Mouse (Mus musculus) midbrain, embryonic 13.5 days (tissue): ENCODE measurements around the gene Ppp3r2. TPM values are rescaled to one million over a fixed set of nuclear protein-coding genes. Genes with fewer than 3 reads are reported as not detected.
A peak's percentile ranks its signal among the peaks of the same experiment; 100 is the strongest.

Experiments
- ATAC-seq: fragments of 200-750 bp; cut with Nextera tagmentation; 2 replicates; pipeline ENCODE4 v1.8.0; 2017; ENCODE audit warnings: mild to moderate bottlenecking, moderate TSS enrichment, moderate library complexity
- H3K27ac ChIP-seq: fragments of 300-500 bp; sonication (generic); 2 replicates; pipeline ENCODE4 v1.5.1; 2015; ENCODE audit warnings: inconsistent platforms, mild to moderate bottlenecking, moderate library complexity
- H3K27me3 ChIP-seq: fragments of 300-500 bp; sonication (generic); 2 replicates; pipeline ENCODE4 v1.6.1; 2015; ENCODE audit warnings: mild to moderate bottlenecking, inconsistent platforms
- H3K36me3 ChIP-seq: fragments of 300-500 bp; sonication (generic); 2 replicates; pipeline ENCODE4 v1.6.1; 2015; ENCODE audit warnings: mild to moderate bottlenecking, inconsistent platforms
- H3K4me1 ChIP-seq: fragments of 300-500 bp; sonication (generic); replicated peaks from 2 replicates; pipeline ENCODE4 v1.6.1; 2015; ENCODE audit warnings: inconsistent platforms
- H3K4me2 ChIP-seq: fragments of 300-500 bp; sonication (generic); replicated peaks from 2 replicates; pipeline ENCODE4 v1.6.1; 2015; ENCODE audit warnings: moderate library complexity, mild to moderate bottlenecking, inconsistent platforms
- H3K4me3 ChIP-seq: fragments of 300-500 bp; sonication (generic); replicated peaks from 2 replicates; pipeline ENCODE4 v1.5.1; 2015; ENCODE audit warnings: mild to moderate bottlenecking, inconsistent platforms
- H3K9ac ChIP-seq: fragments of 300-500 bp; sonication (generic); replicated peaks from 2 replicates; pipeline ENCODE4 v1.6.1; 2015; ENCODE audit warnings: mild to moderate bottlenecking, inconsistent platforms
- H3K9me3 ChIP-seq: fragments of 300-500 bp; sonication (generic); 2 replicates; pipeline ENCODE4 v1.6.1; 2016; ENCODE audit warnings: mild to moderate bottlenecking, inconsistent platforms
- WGBS: fragments of 180-500 bp; shearing (Covaris S2); methylation state at CpG from one replicate; pipeline ENCODE4 v1.1.7; 2015; 5-methylcytosine and 5-hydroxymethylcytosine counted together
- polyA plus RNA-seq: library from polyadenylated mRNA; unstranded; fragments of >200 nt; fragmentation: Nextera tagmentation; extraction: Ambion mirVana; gene quantifications from 2 replicates; pipeline ENCODE4 v1.2.1, GENCODE M21; 2015

Ppp3r2 gene
- polyA plus RNA-seq = 0.11 and 0.31 TPM in 2 replicates

DNA sequence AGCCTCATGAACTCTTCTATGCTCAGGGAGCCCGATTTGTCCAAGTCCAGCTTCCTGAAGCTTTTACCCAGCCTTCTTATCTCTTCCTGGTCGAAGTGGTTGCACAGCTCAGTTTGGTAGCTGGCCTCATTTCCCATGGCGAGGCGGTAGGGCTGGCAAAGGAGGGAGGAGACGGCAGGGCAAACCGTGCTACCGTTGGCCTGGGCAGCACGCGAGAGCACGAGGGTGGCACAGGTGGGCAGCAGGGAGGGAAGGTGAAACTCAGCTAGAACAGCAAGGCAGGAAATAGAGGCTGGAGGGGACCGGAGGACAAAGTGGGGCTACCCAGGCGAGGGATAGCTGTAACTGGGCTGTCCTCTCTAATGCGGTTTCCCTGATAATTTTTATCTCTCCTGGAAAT is at the start of gene Ppp3r2:
Gene Ppp3r2 (minus strand): TSS at position 213 of the 400 bp plus-strand sequence.
- H3K4me2 ChIP-seq = no peak within 1 kb of the TSS
- H3K27me3 ChIP-seq = no peaks in the 10 kb centered on the region
- 90% methylated on average over 13 of the region's 13 CpGs for WGBS
- H3K27ac ChIP-seq = no peak within 1 kb of the TSS
- no peak within 1 kb of the TSS for H3K9ac ChIP-seq
- H3K4me1 ChIP-seq = no peaks in the 10 kb centered on the region
- ATAC-seq = no peak
- no peak within 1 kb of the TSS for H3K4me3 ChIP-seq
- no peaks in the 10 kb centered on the region for H3K36me3 ChIP-seq
- H3K9me3 ChIP-seq = no peaks in the 10 kb centered on the region

DNA sequence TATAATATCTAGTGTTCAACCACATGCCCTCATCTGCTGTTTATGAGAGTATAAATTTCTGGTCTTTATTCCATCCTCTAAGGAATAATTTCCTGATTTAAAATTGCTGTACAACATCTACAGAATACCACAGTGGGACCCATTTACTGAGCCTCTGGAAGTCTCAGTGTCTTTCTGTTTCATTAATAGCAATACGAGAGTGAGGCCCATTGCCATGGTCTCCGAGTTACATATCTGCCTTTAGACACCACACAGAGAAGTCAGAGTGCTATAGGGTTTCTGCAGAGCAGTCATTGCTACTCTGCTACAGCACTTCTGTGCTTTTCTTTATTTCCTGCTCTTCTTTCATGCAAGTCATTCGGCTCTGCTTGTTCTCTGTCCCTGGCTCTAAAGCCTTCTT is 47.5 kb upstream of the Ppp3r2 start:
- no peak overlapping the region for H3K9ac ChIP-seq
- H3K4me3 ChIP-seq = no peak overlapping the region
- no peak for ATAC-seq
- H3K27ac ChIP-seq = no peak overlapping the region
- H3K27me3 ChIP-seq = no peaks in the 10 kb centered on the region
- H3K36me3 ChIP-seq = no peaks in the 10 kb centered on the region
- H3K9me3 ChIP-seq = no peaks in the 10 kb centered on the region
- H3K4me1 ChIP-seq = no peaks in the 10 kb centered on the region
- H3K4me2 ChIP-seq = no peak overlapping the region
- 28% methylated on average over 3 of the region's 3 CpGs for WGBS

DNA sequence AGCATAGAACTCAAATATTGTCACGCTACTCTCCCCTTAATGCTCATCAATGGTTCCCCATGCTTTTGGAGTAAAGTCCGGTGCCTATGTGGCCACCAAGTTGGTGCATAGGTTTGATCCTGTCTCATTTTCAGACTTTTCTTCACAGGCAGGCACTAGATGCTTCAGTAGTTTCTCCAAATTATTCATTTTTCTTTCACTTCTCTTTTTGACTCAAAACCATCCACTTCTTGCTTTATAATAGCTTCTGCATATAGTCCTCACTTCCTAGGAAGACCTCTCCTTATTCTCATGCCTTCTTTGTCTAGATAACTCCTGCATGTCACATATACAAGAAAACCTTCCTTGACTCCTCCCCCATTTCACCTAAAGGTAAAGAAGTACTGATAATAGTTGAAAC is 42.1 kb upstream of the Ppp3r2 start:
- Histone ChIP-seq H3K4me1 (no peaks in the 10 kb centered on the region), H3K36me3 (no peaks in the 10 kb centered on the region), H3K9me3 (no peaks in the 10 kb centered on the region), H3K9ac (no peak overlapping the region), H3K4me3 (no peak overlapping the region), H3K27me3 (no peaks in the 10 kb centered on the region), H3K27ac (no peak overlapping the region), H3K4me2 (no peak overlapping the region)
- 96% methylated on average over 2 of the region's 2 CpGs for WGBS
- ATAC-seq = no peak

DNA sequence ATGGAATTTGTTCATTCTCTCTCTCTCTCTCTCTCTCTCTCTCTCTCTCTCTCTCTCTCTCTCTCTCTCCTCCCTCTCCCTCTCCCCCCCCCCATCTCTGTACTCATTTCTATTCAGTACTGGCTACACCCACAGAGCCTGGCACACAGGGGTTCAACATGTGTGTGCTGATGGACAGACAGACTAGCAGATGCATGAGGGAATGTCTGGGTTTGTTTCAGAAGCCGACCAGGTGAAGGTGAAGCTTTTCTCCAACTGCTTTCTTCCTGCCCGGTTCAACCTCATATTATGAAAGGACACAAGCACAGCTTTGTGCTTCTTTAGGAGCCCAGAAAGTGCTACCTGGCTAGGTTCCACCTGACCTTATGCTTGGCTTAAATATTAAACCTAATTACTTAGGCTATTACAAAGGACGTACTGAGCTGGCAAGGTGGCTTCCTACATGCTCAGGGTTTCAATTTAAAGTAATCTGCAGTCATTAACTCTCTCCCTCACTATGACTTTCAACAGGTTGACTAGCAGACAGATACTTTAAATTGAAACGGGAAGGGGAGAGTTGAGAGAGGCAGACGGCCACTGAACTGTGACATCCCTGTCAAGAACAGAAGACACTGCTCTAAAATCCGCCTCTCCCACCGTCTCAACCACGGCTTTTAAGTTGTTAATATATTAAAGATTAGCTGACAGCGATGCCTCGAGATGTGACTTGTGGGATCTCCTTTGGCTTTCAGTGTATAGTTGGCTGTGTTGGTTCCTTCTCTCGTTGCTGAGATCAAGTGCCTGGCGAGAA is 9.8 kb upstream of the Ppp3r2 start:
- Histone ChIP-seq H3K36me3 (no peaks in the 10 kb centered on the region), H3K4me3 (no peak overlapping the region), H3K4me1 (peaks cover 9% of the 10 kb centered on the region; the same call in 1 of the 2 replicates), H3K27me3 (no peaks in the 10 kb centered on the region), H3K9ac (no peak overlapping the region), H3K9me3 (no peaks in the 10 kb centered on the region), H3K4me2 (no peak overlapping the region), H3K27ac (no peak overlapping the region)
- ATAC-seq = no peak
- WGBS = 55% methylated on average over 12 of the region's 12 CpGs

DNA sequence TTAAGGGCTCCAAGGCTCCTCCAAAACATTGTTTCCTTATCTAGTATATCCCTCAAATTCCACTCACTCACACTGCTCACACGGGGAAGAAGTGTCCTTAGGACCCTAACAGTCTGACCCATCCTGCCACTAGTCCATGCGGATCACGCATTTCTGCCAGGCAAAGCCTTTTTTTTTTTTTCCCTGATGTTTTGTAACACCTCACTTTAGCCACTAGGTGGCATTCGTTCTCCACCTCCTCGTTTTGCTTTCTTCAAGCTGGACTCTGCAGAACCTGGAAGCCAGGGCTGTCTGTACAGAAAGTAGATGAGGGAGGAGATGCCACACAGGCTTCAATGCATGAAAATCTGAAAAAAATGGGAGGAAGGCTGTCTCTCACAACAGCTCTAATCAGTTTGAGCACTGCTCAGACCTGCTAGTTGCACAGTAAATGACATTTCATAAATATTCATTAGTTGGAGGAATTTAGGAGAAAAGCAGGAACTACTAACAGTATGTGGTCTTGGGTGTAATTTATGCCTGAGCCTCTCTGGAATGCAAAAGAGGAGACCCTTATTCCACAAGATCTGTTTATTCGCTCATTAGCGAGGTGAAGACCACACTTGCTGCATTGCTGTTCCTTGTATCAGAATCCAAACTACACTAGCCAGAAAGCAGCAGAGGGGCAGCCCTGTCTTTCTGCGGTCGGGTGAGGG is 6.9 kb upstream of the Ppp3r2 start:
- H3K4me3 ChIP-seq = no peak overlapping the region
- H3K36me3 ChIP-seq = no peaks in the 10 kb centered on the region
- H3K9ac ChIP-seq = no peak overlapping the region
- H3K4me2 ChIP-seq = no peak overlapping the region
- WGBS = 11% methylated on average over 9 of the region's 9 CpGs
- no peaks in the 10 kb centered on the region for H3K27me3 ChIP-seq
- peaks cover 9% of the 10 kb centered on the region; the same call in 1 of the 2 replicates for H3K4me1 ChIP-seq
- H3K9me3 ChIP-seq = no peaks in the 10 kb centered on the region
- no peak overlapping the region for H3K27ac ChIP-seq
- ATAC-seq = peak; percentile 94

DNA sequence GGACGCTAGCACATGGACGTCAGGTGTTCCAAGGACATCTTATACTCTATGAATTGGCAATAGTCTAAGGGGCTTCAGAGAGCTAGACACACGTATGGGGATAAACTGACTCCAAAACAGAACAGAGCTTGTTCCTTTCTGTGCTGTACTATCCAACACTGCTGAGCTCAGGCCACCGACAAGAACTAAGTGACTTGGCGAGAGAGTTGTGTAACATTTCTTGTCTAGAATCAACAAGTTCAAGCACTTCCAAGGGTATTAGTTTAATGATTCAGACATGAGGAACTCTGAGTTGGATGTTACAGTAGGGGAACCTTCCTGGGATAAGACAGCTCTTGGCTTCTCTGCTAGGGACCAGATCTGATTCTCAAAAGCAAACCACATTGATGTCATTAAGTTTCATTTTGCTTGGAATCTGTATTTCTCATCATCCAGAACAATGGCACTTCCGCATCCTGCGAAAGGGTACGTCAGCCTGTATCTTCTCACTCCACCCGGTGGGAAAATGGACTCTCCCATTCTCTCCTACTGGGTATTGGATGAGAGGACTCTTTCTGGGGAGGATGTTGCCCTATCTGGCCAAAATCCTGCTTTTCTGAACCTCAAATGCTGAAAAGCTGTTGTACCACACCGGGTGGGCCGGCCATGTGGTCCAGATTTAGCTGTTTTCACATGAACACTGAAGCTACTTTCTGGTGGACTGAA is 1.5 kb downstream of the Ppp3r2 start:
- ATAC-seq = no peak
- no peaks in the 10 kb centered on the region for H3K4me1 ChIP-seq

DNA sequence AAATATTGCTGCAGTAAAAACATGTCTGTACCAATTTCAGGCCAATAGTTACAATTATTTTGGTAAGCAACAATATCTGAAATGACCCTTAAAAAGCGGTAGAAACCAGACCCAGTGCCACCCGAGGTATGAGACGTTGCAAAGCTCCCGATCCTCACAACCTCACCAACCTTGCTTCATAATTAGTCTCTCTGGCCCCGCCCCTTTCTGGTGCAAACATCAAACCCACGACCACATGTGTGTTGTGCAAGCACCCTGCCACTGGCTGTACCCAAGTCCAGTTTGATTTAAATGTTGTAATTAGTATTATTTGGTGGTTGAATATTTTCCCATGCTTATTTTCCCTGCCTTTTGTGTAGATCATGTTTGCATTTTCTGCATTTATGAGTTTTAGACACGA is 5.0 kb downstream of the Ppp3r2 start:
- WGBS = 86% methylated on average over 7 of the region's 7 CpGs

More for the DNA sequence above, 1.5 kb downstream of the Ppp3r2 start:
- Histone ChIP-seq H3K4me2 (no peak overlapping the region), H3K27ac (no peak overlapping the region), H3K9ac (no peak overlapping the region), H3K4me3 (no peak overlapping the region), H3K36me3 (no peaks in the 10 kb centered on the region), H3K27me3 (no peaks in the 10 kb centered on the region), H3K9me3 (no peaks in the 10 kb centered on the region)
- WGBS = 92% methylated on average over 11 of the region's 11 CpGs

DNA sequence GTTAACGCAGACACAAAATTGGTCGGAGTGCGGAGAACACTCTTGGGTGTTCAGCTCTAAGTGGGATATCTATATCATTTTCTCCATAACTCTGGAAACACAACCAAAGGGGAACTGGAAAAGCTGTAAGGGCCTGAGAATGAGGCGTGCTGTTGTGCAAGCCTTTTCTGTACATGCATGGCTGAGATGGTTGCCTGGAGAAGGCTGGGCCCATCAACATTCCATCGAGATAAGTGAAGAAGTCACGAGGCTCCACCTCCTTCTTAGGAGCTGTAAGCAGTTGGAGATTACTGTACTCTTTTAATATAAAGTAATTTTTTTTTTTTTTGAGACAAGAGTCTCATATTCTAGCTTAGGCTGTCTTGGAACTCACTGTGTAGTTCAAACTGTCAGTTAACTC is 5.8 kb downstream of the Ppp3r2 start:
- Histone ChIP-seq H3K4me3 (no peak overlapping the region), H3K4me1 (no peaks in the 10 kb centered on the region), H3K36me3 (no peaks in the 10 kb centered on the region), H3K27me3 (no peaks in the 10 kb centered on the region), H3K9me3 (no peaks in the 10 kb centered on the region), H3K27ac (no peak overlapping the region), H3K9ac (no peak overlapping the region), H3K4me2 (no peak overlapping the region)
- no peak for ATAC-seq
- WGBS = 92% methylated on average over 6 of the region's 6 CpGs

More for the DNA sequence above, 5.0 kb downstream of the Ppp3r2 start:
- H3K27ac ChIP-seq = no peak overlapping the region
- H3K4me2 ChIP-seq = no peak overlapping the region
- no peaks in the 10 kb centered on the region for H3K27me3 ChIP-seq
- H3K9me3 ChIP-seq = no peaks in the 10 kb centered on the region
- no peak overlapping the region for H3K9ac ChIP-seq
- H3K4me3 ChIP-seq = no peak overlapping the region
- ATAC-seq = no peak
- H3K36me3 ChIP-seq = no peaks in the 10 kb centered on the region
- H3K4me1 ChIP-seq = no peaks in the 10 kb centered on the region

DNA sequence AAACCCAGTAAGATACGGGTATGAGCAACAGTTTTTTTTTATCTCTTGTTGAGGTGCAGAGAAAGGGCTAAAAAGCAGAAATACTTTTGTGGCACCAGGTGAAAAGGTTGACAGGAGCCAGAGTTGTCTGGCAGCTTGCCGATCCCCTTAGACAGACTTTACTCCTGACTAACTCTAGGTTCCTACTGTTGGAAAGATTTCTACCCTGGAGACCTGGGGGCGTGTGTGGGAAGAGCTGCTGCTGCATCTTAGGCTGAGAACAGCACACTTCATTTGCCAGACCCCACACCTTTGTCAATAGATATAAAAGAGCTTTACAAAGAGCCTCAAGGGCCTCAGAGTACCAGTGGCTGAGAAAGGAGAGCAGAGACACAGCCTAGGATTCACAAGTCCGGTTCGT is 17.0 kb downstream of the Ppp3r2 start:
- ATAC-seq = no peak

DNA sequence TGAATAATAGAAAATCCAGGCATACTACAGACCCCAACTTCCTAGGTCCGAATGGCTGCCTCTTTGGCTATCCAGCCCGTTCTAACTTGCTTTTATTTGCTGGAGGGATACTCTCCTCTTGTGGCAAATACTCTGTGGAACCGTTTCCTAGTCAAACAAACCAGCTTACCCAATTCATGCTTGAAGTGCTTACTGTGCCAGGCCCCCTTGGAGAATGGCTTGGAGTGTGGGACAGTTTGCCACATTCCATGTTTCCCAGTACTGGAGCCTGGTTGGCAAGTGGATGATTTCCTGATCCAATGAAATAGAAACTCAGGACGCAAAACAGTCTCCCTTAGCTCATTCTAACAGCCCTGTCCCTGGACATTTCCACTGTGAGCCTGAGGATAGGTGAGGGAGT is 19.6 kb downstream of the Ppp3r2 start:
- peaks cover 55% of the 10 kb centered on the region for H3K36me3 ChIP-seq
- no peaks in the 10 kb centered on the region for H3K4me1 ChIP-seq

More for the DNA sequence above, 17.0 kb downstream of the Ppp3r2 start:
- no peaks in the 10 kb centered on the region for H3K27me3 ChIP-seq
- no peak overlapping the region for H3K9ac ChIP-seq
- H3K9me3 ChIP-seq = no peaks in the 10 kb centered on the region
- no peak overlapping the region for H3K4me2 ChIP-seq
- no peaks in the 10 kb centered on the region for H3K4me1 ChIP-seq
- WGBS = 87% methylated on average over 5 of the region's 5 CpGs
- no peak overlapping the region for H3K27ac ChIP-seq
- no peak overlapping the region for H3K4me3 ChIP-seq
- peaks cover 35% of the 10 kb centered on the region for H3K36me3 ChIP-seq

DNA sequence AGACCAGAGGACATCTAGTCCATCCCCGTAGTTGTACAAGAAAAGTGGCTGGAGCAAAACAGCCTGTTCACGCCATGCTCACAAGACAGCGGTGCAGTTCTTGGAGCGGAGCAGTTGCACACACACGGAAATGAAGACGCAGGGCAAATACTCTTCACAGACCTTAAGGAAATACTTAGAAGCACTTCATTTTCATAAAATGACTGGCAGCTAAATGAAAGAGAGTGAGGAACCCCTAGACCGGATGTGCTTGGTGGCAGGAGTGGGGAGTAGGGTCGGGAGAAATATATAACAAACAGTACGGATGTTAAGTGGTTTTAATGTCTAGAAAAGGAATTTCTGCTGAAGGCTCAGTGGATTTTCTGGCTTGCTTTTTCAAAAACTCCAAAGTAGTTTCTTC is 20.2 kb downstream of the Ppp3r2 start:
- H3K36me3 ChIP-seq = peaks cover 56% of the 10 kb centered on the region
- H3K9me3 ChIP-seq = no peaks in the 10 kb centered on the region
- H3K27me3 ChIP-seq = no peaks in the 10 kb centered on the region
- no peak overlapping the region for H3K27ac ChIP-seq
- no peak for ATAC-seq
- H3K9ac ChIP-seq = no peak overlapping the region
- H3K4me1 ChIP-seq = no peaks in the 10 kb centered on the region
- H3K4me3 ChIP-seq = no peak overlapping the region
- WGBS = 96% methylated on average over 9 of the region's 9 CpGs
- H3K4me2 ChIP-seq = no peak overlapping the region

More for the DNA sequence above, 19.6 kb downstream of the Ppp3r2 start:
- no peak for ATAC-seq
- no peak overlapping the region for H3K27ac ChIP-seq
- H3K9me3 ChIP-seq = no peaks in the 10 kb centered on the region
- no peaks in the 10 kb centered on the region for H3K27me3 ChIP-seq
- no peak overlapping the region for H3K4me3 ChIP-seq
- WGBS = 91% methylated on average over 4 of the region's 4 CpGs
- H3K9ac ChIP-seq = no peak overlapping the region
- H3K4me2 ChIP-seq = no peak overlapping the region

DNA sequence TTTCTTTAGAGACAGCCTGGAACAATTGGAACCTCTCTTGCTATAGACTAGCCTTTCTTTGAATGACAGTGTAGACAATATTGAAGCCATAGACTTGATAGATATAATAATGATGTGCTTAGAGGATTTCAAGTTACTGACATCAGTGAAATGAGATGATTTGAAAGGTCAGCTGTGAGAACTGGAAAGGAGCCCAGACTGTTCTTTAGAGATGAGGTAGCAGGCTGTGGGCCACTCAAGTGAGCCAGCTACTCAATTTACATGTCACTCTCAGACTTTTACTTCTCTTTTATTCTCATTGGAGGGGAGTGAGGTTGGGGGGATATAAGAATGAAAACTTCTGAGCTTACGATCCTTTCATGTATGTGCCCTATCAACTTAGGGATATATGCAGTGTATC is 22.4 kb downstream of the Ppp3r2 start:
- no peak overlapping the region for H3K9ac ChIP-seq
- WGBS = 96% methylated on average over 1 of the region's 1 CpGs
- no peak overlapping the region for H3K4me2 ChIP-seq
- no peaks in the 10 kb centered on the region for H3K4me1 ChIP-seq
- H3K9me3 ChIP-seq = no peaks in the 10 kb centered on the region
- H3K36me3 ChIP-seq = peaks cover 66% of the 10 kb centered on the region
- no peak overlapping the region for H3K27ac ChIP-seq
- H3K27me3 ChIP-seq = no peaks in the 10 kb centered on the region
- ATAC-seq = no peak
- H3K4me3 ChIP-seq = no peak overlapping the region
